Mouse (Mus musculus): ENCODE measurements at regions not wholly inside any gene's neighbourhood (a gene's known extent, or its start where the extent isn't known, plus 50 kb on each side); places are given as distances from the start of the nearest gene placed in this dataset.
A peak's percentile ranks its signal among the peaks of the same experiment; 100 is the strongest.

DNA sequence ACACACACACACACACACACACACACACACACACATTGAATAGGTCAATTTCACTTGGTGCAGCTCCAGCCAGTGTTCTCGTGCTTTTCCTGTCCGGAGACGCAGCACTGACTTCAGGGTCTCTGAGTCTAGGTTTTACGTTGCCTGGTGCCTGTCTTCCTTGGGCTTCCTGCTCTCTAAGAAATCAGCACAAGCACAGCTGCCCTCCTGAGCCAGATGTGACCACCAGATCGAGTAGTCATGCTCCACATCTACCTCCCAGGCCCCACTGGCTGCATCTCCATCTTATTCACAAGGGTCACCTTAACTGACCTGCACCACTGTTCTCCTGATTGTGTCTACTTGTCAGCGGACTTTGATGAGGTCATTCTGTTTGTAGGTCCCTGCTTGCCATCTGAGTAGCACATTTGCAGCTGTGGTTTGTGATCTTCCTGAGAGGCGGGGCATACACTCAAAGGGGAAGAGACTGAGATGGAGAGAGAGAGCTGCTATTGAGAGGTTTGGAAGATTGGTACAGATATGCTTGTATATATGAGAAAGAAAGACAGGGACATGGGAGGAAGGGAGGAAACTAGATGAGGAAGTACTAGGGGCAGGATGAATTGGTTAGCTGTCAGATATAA lies 118.8 kb upstream of the H2al1a start:
- peak; percentile 4 for DNase-seq

DNA sequence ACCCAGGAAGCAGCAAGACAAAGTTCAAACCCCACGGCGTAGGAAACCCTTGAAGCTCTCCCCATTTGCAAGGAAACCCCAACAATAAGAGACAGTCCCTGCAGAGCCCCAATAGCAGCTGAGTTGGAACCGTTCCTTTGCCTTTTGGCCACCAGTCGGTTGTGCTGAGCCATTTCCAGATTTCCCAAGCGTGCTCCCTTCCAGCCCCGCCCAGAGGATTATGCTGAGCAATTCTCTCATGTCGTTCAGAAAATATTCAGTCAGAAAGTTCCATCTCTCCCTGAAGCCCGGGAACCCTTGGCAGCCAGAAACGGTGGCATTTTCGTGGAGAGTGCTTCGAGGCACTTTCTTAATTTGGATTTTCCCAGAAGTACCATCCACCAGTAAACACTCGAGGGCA lies 117.2 kb upstream of the H2al1a start:
- DNase-seq = peak; percentile 1

DNA sequence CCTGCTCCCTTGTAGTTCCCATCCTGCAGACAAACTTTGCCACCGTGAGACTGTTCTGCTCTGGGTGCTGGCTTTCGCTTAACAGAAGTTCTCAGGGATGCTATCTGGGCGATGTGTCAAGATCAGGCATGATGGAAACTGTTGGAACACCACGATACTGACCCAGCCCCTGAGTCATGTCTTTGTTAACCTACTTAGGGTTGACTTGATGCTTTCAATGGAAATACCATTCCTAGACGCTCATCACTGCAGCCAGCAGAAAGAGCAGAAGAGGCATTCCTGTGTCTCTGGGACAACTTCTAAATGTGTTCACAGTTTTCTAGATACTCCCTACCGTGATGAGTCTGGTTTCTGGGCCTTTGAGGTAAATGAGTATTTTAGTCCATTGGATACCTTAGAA lies 108.2 kb upstream of the H2al1a start:
- no peak for DNase-seq

DNA sequence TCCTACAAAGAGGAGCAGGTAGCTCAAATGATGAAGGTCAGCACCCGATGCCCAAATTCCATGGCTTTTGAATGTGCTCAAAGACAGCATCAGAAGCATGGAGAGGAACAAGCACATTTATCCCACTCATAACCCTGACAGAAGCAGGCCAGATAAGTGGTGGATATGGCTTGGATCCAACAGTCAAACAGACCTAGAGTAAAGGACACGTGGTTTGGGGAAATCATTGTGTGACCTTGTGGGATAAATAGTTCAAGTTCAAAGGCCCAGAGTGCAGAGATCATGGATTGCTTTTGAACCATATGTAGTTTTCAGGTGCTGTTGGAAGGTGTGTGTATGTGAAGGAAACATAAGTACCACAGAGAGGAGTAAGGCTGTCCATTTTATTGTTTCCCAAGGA lies 94.9 kb upstream of the H2al1a start:
- no peak for DNase-seq

DNA sequence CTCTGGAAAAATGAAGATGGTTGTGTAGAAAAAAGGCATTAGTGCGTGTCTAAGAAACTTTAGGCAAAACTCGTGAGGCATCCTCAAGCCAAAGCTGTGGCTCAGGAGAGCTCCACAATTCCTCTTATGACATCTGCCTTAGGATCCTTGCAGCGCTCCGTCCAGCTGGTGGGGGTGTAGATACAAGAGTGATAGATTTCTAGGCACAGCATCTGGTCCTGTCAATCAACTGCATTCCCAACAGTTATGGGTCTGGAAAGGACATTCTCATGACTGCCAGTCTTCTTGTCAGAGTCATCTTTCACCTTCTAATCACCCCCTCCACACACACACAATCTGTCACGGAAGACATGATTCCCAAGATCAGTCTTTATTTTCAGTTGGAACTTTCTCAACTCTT lies 89.2 kb upstream of the H2al1a start:
- no peak for DNase-seq

DNA sequence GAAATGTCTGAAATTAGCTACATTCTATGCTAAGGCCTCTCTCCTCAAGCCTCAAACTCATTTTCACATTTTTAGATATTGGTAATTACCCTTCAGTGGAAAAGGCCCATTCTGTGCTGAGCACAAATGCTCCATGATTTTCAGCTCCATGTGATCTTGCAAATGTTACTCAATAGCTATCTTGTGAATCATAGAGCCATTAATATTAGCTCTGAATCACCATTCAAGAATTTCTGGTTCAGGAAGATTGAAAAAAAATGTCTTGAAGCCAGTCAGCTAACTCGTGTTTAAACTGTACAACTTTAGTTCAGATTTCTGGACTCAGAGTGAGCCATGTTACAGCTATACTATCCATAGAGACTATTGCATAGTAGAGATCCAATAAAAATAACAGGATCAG lies 86.2 kb upstream of the H2al1a start:
- no peak for DNase-seq

DNA sequence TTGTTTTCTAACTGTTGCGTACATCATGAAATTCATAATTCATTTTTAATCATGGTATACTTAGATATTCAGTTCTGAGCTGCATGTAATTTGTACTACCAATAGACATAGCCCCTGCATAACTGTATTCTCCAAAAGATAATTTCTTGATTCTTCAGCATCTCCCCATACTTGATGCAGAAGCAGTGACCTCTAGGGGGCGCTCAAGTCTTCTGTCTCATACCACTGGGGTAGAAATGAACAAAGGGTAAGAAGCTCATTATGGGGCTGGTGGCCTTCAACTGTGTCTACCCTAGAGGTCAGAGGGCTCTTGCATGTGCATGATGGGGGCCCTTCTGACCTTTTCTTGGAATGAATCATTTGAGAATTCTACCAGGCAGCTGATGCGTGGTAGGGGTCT lies 85.6 kb upstream of the H2al1a start:
- peak; percentile 48 for DNase-seq

DNA sequence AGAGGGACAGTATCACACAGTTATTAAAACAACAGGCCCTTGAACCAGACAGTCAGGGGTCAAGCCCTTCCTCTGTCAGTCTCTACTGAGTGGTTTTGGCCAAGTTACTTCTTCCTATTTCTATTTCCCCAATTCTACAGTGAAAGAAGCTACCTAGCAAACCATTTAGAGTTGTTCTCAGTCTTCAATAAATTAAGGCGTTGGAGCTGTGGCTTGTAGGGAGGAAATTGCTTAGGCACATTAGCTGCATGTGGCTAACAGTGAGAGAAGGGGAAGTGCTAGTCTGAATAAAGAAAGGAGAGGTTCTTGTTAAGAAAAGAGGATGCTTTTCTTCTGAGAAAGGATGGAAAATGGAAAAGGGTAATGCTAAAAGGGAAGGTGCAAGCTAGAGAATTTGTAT lies 60.0 kb upstream of the H2al1a start:
- DNase-seq = no peak

DNA sequence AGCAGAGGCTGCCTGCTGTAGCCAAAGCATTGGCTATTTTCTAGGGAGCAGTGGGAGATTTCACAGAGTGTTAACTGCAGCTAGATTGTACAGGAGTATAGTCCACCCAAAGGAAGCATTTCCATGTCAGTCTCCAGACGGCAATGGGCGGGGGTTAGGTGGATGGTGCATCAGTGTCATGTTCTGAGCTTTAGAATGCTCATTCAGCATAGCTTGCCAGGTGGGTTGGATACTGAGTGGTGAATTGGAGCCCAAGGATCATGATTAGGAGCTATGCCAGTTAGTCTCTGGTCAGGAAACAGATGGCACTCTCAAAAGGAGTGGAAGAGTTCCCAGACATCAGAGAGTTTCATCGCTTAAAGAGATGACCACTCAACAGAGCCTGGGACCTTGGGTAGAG lies 53.5 kb upstream of the H2al1a start:
- no peak for DNase-seq

All from thymus, postnatal 25 days (tissue).